Mouse (Mus musculus): ENCODE measurements around the gene A330070K13Rik. TPM values are rescaled to one million over a fixed set of nuclear protein-coding genes. Genes with fewer than 3 reads are reported as not detected.

The A330070K13Rik gene
- not detected for polyA plus RNA-seq (2017; shearing (Covaris generic))

GRCm38 (mm10) chr5:130384222-130384912, at the start of gene A330070K13Rik:
Gene A330070K13Rik, minus strand, starts transcription at chr5:130384631.

GRCm38 (mm10) chr5:130369237-130369636, 15.2 kb downstream of the A330070K13Rik start, which contains the start of gene Caln1:
Gene Caln1, plus strand, starts transcription at chr5:130369455.

Other genes starting within 250 kb of the A330070K13Rik start
- gene Kctd7, start 239.8 kb downstream of the A330070K13Rik start, polyA plus RNA-seq (2017; shearing (Covaris generic)): 1 to 10 TPM; 3.6 to 4.7 TPM
- 10 to 100 TPM; 23.2 to 38.0 TPM for gene Rabgef1, start 212.8 kb downstream of the A330070K13Rik start, polyA plus RNA-seq (2017; shearing (Covaris generic))
- 10 to 100 TPM; 51.7 to 61.8 TPM for gene Tmem248, start 167.6 kb downstream of the A330070K13Rik start, polyA plus RNA-seq (2017; shearing (Covaris generic))
- 10 to 100 TPM; 72.7 to 76.5 TPM for gene Sbds, start 129.1 kb downstream of the A330070K13Rik start, polyA plus RNA-seq (2017; shearing (Covaris generic))
- 10 to 100 TPM; 35.2 to 35.3 TPM for gene Tyw1, start 129.0 kb downstream of the A330070K13Rik start, polyA plus RNA-seq (2017; shearing (Covaris generic))
- under 1 TPM in 1 of 2 experiments, not detected in 1; 0.33 TPM for gene Caln1, start 15.2 kb downstream of the A330070K13Rik start, polyA plus RNA-seq (2017; shearing (Covaris generic))

All from activated CD4-positive, CD25-positive, alpha-beta regulatory T cell (primary cell).